Mouse (Mus musculus) gastrocnemius, adult 2 months (tissue): ENCODE data around the gene Prkcb. TPM values are rescaled to one million over a fixed set of nuclear protein-coding genes. Genes with fewer than 3 reads are reported as not detected.

Experiments used
- DNase-seq: peaks from one replicate; pipeline ENCODE4 v3.0.0; 2022
- H3K27ac ChIP-seq: fragments of 200-600 bp; 2 replicates; pipeline ENCODE4 v1.8.1; 2022; ENCODE audit warnings: mild to moderate bottlenecking
- H3K4me3 ChIP-seq: fragments of 200-600 bp; 2 replicates; pipeline ENCODE4 v1.8.1; 2022; ENCODE audit warnings: mild to moderate bottlenecking, moderate library complexity
- CTCF ChIP-seq: fragments of 200-600 bp; IDR thresholded peaks from 2 replicates; pipeline ENCODE4 v1.8.1; 2022; ENCODE audit warnings: antibody characterized with exemption, mild to moderate bottlenecking, moderate library complexity
- intact Hi-C: fragments of 180-260 bp; cut with DNase I; formaldehyde crosslinking; loops from one replicate; pipeline ENCODE4 v1.15.1; 2025
- total RNA-seq, 2 experiments: library from RNA; stranded (reverse); gene quantifications; 2 replicates each; pipeline ENCODE4 v1.2.3; 2021

Prkcb gene
- total RNA-seq, 2 experiments from 2014 or later = 0.54 to 1.1 TPM

DNA sequence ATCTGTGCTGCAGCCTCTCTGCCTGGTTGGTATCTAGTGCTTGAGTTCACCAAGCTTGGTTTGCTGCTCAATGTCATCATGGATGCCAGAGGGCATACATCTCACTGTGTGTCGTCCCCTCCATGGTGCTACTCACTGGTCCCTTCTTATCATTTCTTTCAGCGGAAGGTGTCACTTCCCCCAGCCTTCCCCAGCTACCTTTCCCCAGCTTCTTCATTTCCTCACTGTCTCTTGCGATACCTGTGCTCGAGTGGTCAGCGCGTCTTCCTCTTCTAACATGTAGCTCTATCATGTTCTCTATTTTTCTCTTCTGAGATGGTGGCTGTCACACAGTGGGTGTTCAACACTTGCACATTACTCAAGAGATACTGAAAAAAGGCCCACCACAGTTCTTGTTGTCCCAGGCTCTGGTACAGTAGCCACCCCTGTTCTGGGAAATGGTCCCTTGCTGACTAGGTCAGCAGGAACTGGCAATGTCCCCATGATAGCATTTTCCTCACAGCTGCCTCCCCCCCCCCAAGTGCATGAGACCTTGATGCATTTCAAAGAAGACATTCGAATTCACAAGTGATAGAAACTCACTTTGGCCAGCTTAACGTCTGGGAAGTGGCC is 27.3 kb downstream of the Prkcb start:
- DNase-seq = no peak
- H3K4me3 ChIP-seq = no peak overlapping the region
- no peak overlapping the region for H3K27ac ChIP-seq
- TF ChIP-seq CTCF = no peak
- intact Hi-C loops = no loop called here

DNA sequence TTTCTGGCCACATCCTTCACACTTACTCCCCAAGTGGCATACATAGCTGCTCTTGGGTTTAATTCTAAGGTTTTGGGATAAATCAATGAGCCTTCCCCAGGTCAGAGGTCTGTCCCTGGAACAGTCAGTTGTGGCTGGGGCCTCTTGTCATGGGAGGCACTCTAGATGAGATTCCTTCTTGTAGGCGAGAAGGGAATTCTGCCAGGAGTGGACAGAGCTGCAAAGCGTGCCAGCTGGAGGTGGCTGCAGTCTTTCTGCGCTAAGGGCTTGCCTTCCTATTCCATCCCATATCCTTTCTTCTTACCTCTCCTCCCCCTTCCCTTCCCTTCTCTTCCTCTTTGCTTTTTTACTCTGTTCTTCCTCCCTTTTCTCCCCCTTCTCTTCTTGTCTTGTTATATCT is 28.1 kb downstream of the Prkcb start:
- Histone ChIP-seq H3K27ac (no peak overlapping the region), H3K4me3 (no peak overlapping the region)
- TF ChIP-seq CTCF = no peak
- intact Hi-C loops = no loop called here
- DNase-seq = no peak

DNA sequence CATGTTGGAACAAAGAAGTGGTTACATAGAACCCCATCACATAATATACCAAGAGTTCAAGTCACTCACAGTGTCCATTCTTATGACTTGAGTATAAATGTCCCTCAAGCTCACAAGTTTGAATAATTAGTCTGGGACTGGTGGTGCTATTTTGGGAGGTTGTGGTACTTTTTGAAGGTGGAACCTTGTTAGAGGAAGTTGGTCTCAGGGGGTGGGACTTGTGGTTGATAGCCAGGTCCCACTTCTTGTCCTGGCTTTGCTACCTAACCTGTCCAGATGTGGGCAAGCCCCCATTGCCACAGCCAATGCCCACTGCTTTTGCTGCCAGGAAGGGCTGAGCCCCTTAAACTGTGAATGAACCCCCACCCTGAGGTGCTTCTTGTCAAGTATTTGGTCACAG is 28.9 kb downstream of the Prkcb start:
- TF ChIP-seq CTCF = no peak
- H3K4me3 ChIP-seq = no peak overlapping the region
- no peak overlapping the region for H3K27ac ChIP-seq
- intact Hi-C loops = no loop called here
- no peak for DNase-seq

DNA sequence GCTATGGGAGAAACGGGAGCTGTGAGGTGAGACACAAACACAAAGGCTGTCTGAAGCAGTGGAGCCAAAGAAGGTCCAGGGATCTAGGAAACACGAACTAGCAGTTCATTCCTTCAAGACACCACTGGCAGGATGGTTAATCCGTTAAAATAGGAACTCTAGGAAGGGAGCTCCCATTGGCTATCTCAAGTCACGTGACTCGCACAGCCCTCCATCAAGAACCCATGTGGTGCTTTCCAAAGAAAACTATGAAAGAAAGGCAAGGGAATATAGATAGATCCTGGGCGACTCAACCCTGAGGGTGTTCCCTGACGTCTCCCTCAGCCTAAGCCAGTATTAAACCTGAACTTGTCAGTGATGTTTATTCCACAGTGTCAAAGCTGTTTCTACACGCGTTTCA is 31.0 kb downstream of the Prkcb start:
- no peak overlapping the region for H3K27ac ChIP-seq
- intact Hi-C loops = no loop called here
- no peak for DNase-seq
- no peak for TF ChIP-seq CTCF
- H3K4me3 ChIP-seq = no peak overlapping the region

- Histone ChIP-seq H3K4me3 (no peak overlapping the region), H3K27ac (no peak overlapping the region)
- intact Hi-C loops = no loop called here
- no peak for DNase-seq
- TF ChIP-seq CTCF = no peak
Observed at GRCm38 (mm10) chr7:122320843-122321544, 32.4 kb downstream of the Prkcb start.

DNA sequence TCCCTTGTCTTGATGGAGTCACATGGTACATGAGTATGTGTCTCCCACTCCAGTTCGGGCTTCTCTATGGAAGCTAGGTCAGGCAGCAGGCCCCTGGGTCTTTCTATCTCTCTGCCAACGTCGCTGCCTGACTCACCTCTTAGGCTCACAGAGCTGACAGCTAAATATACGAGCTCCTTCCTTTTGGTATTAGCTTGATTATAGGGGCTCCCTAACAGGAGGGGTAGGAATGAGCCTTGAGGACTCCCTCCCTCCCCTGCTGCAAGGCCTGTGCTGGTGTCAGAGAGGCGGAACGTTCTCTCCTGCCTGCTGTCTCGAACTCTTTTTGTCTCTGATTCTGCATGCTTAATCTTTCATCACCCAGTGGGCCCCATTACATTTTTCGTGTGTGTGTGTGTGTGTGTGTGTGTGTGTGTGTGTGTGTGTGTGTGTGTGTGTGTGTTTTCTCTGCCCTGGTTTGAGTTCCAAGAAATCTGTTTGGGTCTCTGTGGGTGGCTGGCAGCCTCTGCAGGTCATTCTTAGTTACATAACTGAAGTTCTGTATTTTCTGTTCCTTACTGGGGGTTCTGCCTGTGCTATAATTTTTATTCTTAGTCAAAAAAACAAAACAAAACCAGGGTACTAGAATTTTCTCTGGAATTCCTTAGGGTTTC is 33.6 kb downstream of the Prkcb start:
- DNase-seq = no peak
- Histone ChIP-seq H3K4me3 (no peak overlapping the region), H3K27ac (no peak overlapping the region)
- intact Hi-C loops = no loop called here
- no peak for TF ChIP-seq CTCF

DNA sequence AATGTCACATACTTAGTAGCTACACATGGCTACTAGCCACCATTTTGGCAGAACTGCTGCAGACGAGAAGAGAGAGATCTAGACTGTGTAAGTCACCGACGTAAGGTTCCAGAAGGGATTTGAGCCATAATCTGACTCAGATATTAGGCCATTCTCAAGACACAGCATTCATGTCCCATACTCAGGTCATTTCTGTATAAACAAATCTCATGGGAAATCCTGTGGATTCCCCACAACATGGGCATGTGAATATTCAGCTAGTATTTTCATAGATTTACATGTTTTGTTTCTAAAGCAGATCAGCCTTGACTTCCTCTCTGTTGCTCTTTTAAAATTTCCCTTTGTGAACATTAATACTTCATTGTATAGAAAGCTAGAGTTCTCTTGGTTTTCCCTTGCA is 39.4 kb downstream of the Prkcb start:
- H3K27ac ChIP-seq = no peak overlapping the region
- TF ChIP-seq CTCF = no peak
- intact Hi-C loops = no loop called here
- no peak overlapping the region for H3K4me3 ChIP-seq
- no peak for DNase-seq

DNA sequence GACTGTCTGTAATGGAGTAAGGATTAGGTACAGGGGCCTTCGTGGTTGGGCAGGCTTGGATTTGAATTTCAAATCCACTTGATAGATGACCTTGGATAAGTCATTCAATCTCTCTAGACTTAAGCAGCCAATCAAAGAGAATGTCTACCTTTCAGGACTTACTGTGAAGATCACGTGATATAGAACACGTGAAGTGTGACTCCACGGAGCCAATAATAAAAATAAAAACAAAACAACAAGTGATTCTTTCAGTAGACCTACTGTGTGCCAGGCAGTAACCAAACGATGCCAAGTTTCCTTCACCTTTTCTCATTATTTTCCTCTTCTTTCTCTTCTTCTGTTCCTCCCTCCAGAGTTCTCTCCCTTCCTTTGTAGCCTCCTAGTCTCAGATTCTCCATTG is 39.9 kb downstream of the Prkcb start:
- DNase-seq = no peak
- no peak for TF ChIP-seq CTCF
- no peak overlapping the region for H3K4me3 ChIP-seq
- no peak overlapping the region for H3K27ac ChIP-seq
- intact Hi-C loops = no loop called here

DNA sequence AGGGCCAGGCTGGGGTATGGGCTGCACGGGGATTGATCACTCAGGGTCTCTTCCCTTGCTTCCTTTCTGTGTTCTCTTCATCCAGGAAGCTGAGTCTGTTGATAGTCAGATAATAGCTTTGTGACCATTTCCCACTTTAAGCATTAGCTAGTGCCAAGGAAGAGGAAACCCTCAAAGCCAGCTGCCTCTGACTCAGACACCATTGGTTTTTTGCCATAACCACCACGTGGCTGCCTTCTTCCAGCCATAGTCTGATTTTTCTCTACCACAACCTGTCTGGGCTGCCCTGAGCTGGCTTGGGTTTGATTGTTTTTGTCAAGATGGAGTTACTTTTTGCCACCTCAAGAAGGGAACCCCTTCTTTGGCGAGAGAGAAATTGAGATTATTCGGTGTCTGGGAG is 41.0 kb downstream of the Prkcb start:
- Histone ChIP-seq H3K27ac (no peak overlapping the region), H3K4me3 (no peak overlapping the region)
- intact Hi-C loops = no loop called here
- no peak for TF ChIP-seq CTCF
- no peak for DNase-seq

- intact Hi-C loops = no loop called here
- Histone ChIP-seq H3K27ac (no peak overlapping the region), H3K4me3 (no peak overlapping the region)
- TF ChIP-seq CTCF = no peak
- DNase-seq = no peak
Observed at GRCm38 (mm10) chr7:122333686-122334085, 45.1 kb downstream of the Prkcb start.

DNA sequence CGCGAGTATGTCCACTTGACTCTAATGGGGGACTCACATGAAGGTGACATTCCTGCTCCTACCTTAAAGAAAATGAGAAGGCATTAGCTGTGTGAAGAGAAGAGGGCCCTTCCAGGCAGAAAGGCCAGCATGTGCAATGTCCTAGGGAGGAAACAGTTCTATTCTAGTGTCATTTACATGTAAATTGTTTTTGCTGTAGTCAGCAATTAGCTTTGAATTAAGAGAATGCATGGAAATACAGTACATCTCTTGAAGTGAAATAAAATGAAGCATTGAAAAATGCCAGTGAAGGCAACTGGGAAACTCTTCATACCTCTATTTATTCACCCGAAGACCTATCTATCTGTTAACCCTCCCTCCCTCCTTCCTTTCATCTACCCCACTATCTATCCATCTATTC is 48.8 kb downstream of the Prkcb start:
- H3K27ac ChIP-seq = no peak overlapping the region
- no peak overlapping the region for H3K4me3 ChIP-seq
- no peak for DNase-seq
- TF ChIP-seq CTCF = no peak
- intact Hi-C loops = no loop called here

- H3K27ac ChIP-seq = no peak overlapping the region
- no peak overlapping the region for H3K4me3 ChIP-seq
- no peak for TF ChIP-seq CTCF
- intact Hi-C loops = no loop called here
- DNase-seq = no peak
Observed at GRCm38 (mm10) chr7:122338055-122338454, 49.5 kb downstream of the Prkcb start.

GRCm38 (mm10) chr7:122339476-122339875 is 50.9 kb downstream of the Prkcb start:
- no peak for DNase-seq
- Histone ChIP-seq H3K4me3 (no peak overlapping the region), H3K27ac (no peak overlapping the region)
- TF ChIP-seq CTCF = no peak
- intact Hi-C loops = no loop called here

GRCm38 (mm10) chr7:122341813-122342212 is 53.3 kb downstream of the Prkcb start:
- intact Hi-C loops = no loop called here
- no peak for TF ChIP-seq CTCF
- no peak overlapping the region for H3K4me3 ChIP-seq
- H3K27ac ChIP-seq = no peak overlapping the region
- DNase-seq = no peak
